In the genomic region with DNA sequence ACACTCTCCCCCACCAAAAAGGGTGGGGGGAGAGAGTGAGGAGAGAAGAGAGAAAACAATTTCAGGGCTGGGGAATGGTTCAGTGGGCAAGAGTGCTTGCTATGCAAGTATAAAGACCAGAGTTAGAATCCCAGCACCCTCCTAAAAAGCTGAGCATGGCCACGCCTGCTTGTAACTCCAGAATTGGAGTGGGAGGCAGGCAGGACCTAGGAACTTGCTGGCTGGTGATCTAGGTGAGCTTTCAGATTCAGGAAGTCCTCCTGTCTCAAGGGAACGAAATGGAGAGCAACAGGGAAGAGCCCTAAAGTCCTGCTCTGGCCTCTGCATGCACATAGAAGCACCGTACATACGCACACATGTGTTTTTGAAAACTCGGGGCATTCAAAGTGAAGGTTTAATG, we compare ENCODE assay signal across 19 mouse cellular contexts. TPM values are rescaled to one million over a fixed set of nuclear protein-coding genes. Genes with fewer than 3 reads are reported as not detected.
"Had no signal": no experiment of that assay in that cellular context is flagged by ENCODE, and none has a peak within 500 bp of the region (broad histone marks: within the 10 kb centered on the region; RNA-seq: fewer than 3 reads in every experiment).

No protein-coding gene starts in this region.

- H3K4me3 ChIP-seq: neural tube, embryonic 13.5 days; neural tube, embryonic 15.5 days; stomach, embryonic 15.5 days had no signal

- H3K9ac ChIP-seq: neural tube, embryonic 13.5 days; neural tube, embryonic 15.5 days; stomach, embryonic 15.5 days had no signal

- DNase-seq: retina, postnatal 1 day; right cerebral cortex, adult 18-20 months; right cerebral cortex, postnatal 14 days; right cerebral cortex, postnatal 25 days; right cerebral cortex, postnatal 4 days; spleen, adult 18-20 months; thymus, adult 18-20 months; thymus, adult 2 months; thymus, postnatal 14 days; thymus, postnatal 25 days; thymus, postnatal 36 days; thymus, postnatal 4 days had no signal

- H3K4me2 ChIP-seq: neural tube, embryonic 13.5 days; neural tube, embryonic 15.5 days; stomach, embryonic 15.5 days had no signal

- H3K27me3 ChIP-seq: neural tube, embryonic 13.5 days; neural tube, embryonic 15.5 days; stomach, embryonic 15.5 days had no signal

- H3K9me3 ChIP-seq: neural tube, embryonic 13.5 days; neural tube, embryonic 15.5 days; stomach, embryonic 15.5 days had no signal

- H3K27ac ChIP-seq: neural tube, embryonic 13.5 days; neural tube, embryonic 15.5 days; stomach, embryonic 15.5 days; stomach, postnatal 0 days had no signal

- H3K4me1 ChIP-seq: neural tube, embryonic 13.5 days; neural tube, embryonic 15.5 days; stomach, embryonic 15.5 days had no signal

RNA-seq across cellular contexts. Expression of gene Disp2, which starts 43.3 kb away (rescaled TPM):
- total RNA-seq: neutrophil, adult 5-6 weeks had no signal

RNA-seq across cellular contexts. Expression of gene Phgr1, which starts 50.2 kb away (rescaled TPM):
- total RNA-seq: neutrophil, adult 5-6 weeks had no signal
- polyA plus RNA-seq: neural tube, embryonic 13.5 days; neural tube, embryonic 14.5 days; neural tube, embryonic 15.5 days; urinary bladder, adult 2 months had no signal
